ENCODE assay signal across 19 mouse cellular contexts in the genomic region with DNA sequence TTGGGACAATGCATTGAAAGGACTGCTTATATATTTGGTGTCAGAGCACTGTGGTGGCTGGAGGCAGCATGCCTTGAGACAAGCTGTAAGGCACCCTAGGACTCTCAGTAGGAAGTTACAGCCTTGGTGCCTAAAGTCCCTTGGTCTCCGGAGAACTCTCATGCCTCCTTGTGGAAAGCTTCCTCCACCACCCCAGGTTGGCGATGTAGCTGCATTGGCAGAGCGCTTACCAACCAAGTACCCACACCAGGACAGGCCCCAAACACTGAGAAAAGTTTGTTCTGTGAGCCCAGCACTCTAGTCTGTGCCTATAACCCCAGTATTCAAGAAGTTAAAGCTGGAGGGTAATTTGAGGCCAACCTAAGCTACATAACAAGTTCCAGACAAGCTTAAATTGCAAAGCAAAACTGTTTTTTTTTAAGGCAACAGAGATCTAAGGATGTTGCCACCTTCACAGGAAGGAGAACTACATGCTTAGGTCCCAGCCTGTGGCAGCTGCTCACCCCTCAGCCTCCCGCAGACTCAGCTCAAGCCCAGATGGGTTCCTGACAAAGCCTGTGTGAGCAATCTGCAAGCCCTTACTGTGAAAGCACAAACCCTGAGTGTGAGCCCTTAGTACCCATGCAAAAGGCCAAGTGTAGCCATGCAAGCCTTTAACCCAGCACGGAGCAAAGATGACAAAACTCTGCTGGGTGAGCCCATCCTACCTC. TPM values are rescaled to one million over a fixed set of nuclear protein-coding genes. Genes with fewer than 3 reads are reported as not detected.
DNase-seq lines count a peak whose midpoint lies in the region; ATAC-seq and TF ChIP-seq lines count a peak whose summit lies in the region.
"Had no signal": no experiment of that assay in that cellular context is flagged by ENCODE, and none has a peak within 500 bp of the region (broad histone marks: within the 10 kb centered on the region; RNA-seq: fewer than 3 reads in every experiment).

No protein-coding gene starts in this region.

- 88% methylated on average over 5 of the region's 5 CpGs for WGBS in hindbrain, postnatal 0 days
- 89% methylated on average over 5 of the region's 5 CpGs for WGBS in hindbrain, embryonic 11.5 days
- WGBS in midbrain, embryonic 11.5 days = 93% methylated on average over 5 of the region's 5 CpGs
- WGBS in midbrain, embryonic 10.5 days = 86% methylated on average over 5 of the region's 5 CpGs

- H3K27me3 ChIP-seq in hindbrain, postnatal 0 days (ENCODE audit: insufficient read depth, low read length) = no peaks in the 10 kb centered on the region
- no peaks in the 10 kb centered on the region for H3K27me3 ChIP-seq in hindbrain, embryonic 11.5 days (ENCODE audit: control insufficient read depth, insufficient read depth, low read length)
- no peaks in the 10 kb centered on the region for H3K27me3 ChIP-seq in midbrain, embryonic 11.5 days (ENCODE audit: control insufficient read depth, insufficient read depth, low read length)
- H3K27me3 ChIP-seq in midbrain, embryonic 10.5 days (ENCODE audit: low read depth, poor library complexity, severe bottlenecking) = no peaks in the 10 kb centered on the region
- H3K27me3 ChIP-seq: liver, embryonic 12.5 days; midbrain, embryonic 13.5 days had no signal

- no peak overlapping the region for H3K4me3 ChIP-seq in hindbrain, postnatal 0 days (ENCODE audit: low read length)
- no peak overlapping the region for H3K4me3 ChIP-seq in hindbrain, embryonic 11.5 days (ENCODE audit: low read depth, low read length)
- H3K4me3 ChIP-seq in midbrain, embryonic 11.5 days (ENCODE audit: low read depth, low read length) = no peak overlapping the region
- no peak overlapping the region for H3K4me3 ChIP-seq in midbrain, embryonic 10.5 days
- H3K4me3 ChIP-seq: erythroblast, embryonic 14.5 days; heart, embryonic 10.5 days; hindbrain, embryonic 10.5 days; liver, embryonic 12.5 days; midbrain, embryonic 13.5 days had no signal

- H3K4me1 ChIP-seq in hindbrain, postnatal 0 days (ENCODE audit: insufficient read depth, low read length) = no peaks in the 10 kb centered on the region
- H3K4me1 ChIP-seq in hindbrain, embryonic 11.5 days (replicated peaks; ENCODE audit: control insufficient read depth, insufficient read depth, low read length) = no peaks in the 10 kb centered on the region
- no peaks in the 10 kb centered on the region for H3K4me1 ChIP-seq in midbrain, embryonic 11.5 days (ENCODE audit: control insufficient read depth, insufficient read depth, low read length)
- H3K4me1 ChIP-seq in midbrain, embryonic 10.5 days = no peaks in the 10 kb centered on the region
- H3K4me1 ChIP-seq: heart, embryonic 10.5 days; hindbrain, embryonic 10.5 days had no signal

- H3K9me3 ChIP-seq in hindbrain, postnatal 0 days (ENCODE audit: low read length) = no peaks in the 10 kb centered on the region
- no peaks in the 10 kb centered on the region for H3K9me3 ChIP-seq in hindbrain, embryonic 11.5 days (ENCODE audit: control insufficient read depth, low read length)
- H3K9me3 ChIP-seq in midbrain, embryonic 11.5 days (ENCODE audit: control insufficient read depth, low read length) = no peaks in the 10 kb centered on the region
- H3K9me3 ChIP-seq in midbrain, embryonic 10.5 days (replicated peaks) = no peaks in the 10 kb centered on the region
- H3K9me3 ChIP-seq: heart, embryonic 10.5 days; hindbrain, embryonic 10.5 days; liver, embryonic 12.5 days; midbrain, embryonic 13.5 days had no signal

- TF ChIP-seq CTCF in hindbrain, postnatal 0 days (IDR thresholded peaks at IDR 0.05; ENCODE audit: low read depth) = peak; percentile 25

- no peak overlapping the region for H3K9ac ChIP-seq in hindbrain, postnatal 0 days (replicated peaks; ENCODE audit: low read length)
- no peak overlapping the region for H3K9ac ChIP-seq in hindbrain, embryonic 11.5 days (ENCODE audit: low read depth, low read length)
- no peak overlapping the region for H3K9ac ChIP-seq in midbrain, embryonic 11.5 days (ENCODE audit: low read length)
- H3K9ac ChIP-seq: liver, embryonic 12.5 days; midbrain, embryonic 13.5 days had no signal

- H3K36me3 ChIP-seq in hindbrain, postnatal 0 days (ENCODE audit: insufficient read depth, low read length) = no peaks in the 10 kb centered on the region
- H3K36me3 ChIP-seq in hindbrain, embryonic 11.5 days (ENCODE audit: control insufficient read depth, insufficient read depth, low read length) = no peaks in the 10 kb centered on the region
- no peaks in the 10 kb centered on the region for H3K36me3 ChIP-seq in midbrain, embryonic 11.5 days (ENCODE audit: control insufficient read depth, insufficient read depth, low read length)
- peaks cover 35% of the 10 kb centered on the region for H3K36me3 ChIP-seq in midbrain, embryonic 10.5 days

- no peak overlapping the region for H3K27ac ChIP-seq in hindbrain, postnatal 0 days
- no peak overlapping the region for H3K27ac ChIP-seq in hindbrain, embryonic 11.5 days (ENCODE audit: low read depth, low read length)
- H3K27ac ChIP-seq in midbrain, embryonic 11.5 days (ENCODE audit: low read depth, low read length) = no peak overlapping the region
- no peak overlapping the region for H3K27ac ChIP-seq in midbrain, embryonic 10.5 days (replicated peaks)
- H3K27ac ChIP-seq: heart, embryonic 10.5 days; hindbrain, embryonic 10.5 days; liver, embryonic 12.5 days; midbrain, embryonic 13.5 days had no signal

- no peak for DNase-seq in hindbrain, postnatal 0 days (ENCODE audit: low spot score)
- DNase-seq in hindbrain, embryonic 11.5 days (ENCODE audit: low spot score) = no peak
- peak; percentile 8 for DNase-seq in midbrain, embryonic 11.5 days (ENCODE audit: low spot score, missing footprints)
- DNase-seq in midbrain, embryonic 10.5 days (ENCODE audit: low spot score) = no peak
- peak; percentile 73 to 83 for DNase-seq in thymus, adult 18-20 months
- DNase-seq in layer of hippocampus, adult 9-10 months (ENCODE audit: low spot score) = no peak
- no peak for DNase-seq in adrenal gland, postnatal 10 days
- DNase-seq: adrenal gland, postnatal 25 days; cerebellum, adult 9-10 months; embryo, embryonic 11 days; gastrocnemius, postnatal 25 days; lung, postnatal 36 days; right cerebral cortex, postnatal 4 days had no signal

- no peak overlapping the region for H3K4me2 ChIP-seq in hindbrain, postnatal 0 days (ENCODE audit: low read depth, low read length)
- H3K4me2 ChIP-seq in hindbrain, embryonic 11.5 days (replicated peaks; ENCODE audit: low read depth, low read length) = no peak overlapping the region
- H3K4me2 ChIP-seq in midbrain, embryonic 11.5 days = no peak overlapping the region
- H3K4me2 ChIP-seq: liver, embryonic 12.5 days; midbrain, embryonic 13.5 days had no signal

- ATAC-seq in hindbrain, postnatal 0 days = no peak
- ATAC-seq in hindbrain, embryonic 11.5 days (ENCODE audit: low FRiP score) = no peak
- ATAC-seq in midbrain, embryonic 11.5 days (ENCODE audit: low FRiP score) = no peak
- ATAC-seq: forebrain, embryonic 16.5 days; liver, embryonic 12.5 days; midbrain, embryonic 13.5 days had no signal

RNA-seq across cellular contexts. Expression of a gene that starts 50.2 kb away (rescaled TPM):
- total RNA-seq in hindbrain, postnatal 0 days (2014; rRNA removed) = 18.6 and 29.1 TPM in 2 replicates
- polyA plus RNA-seq in hindbrain, postnatal 0 days (2015; fragmentation: Nextera tagmentation; extraction: Ambion mirVana) = 27.2 and 30.9 TPM in 2 replicates
- 35.1 and 37.2 TPM in 2 replicates for polyA plus RNA-seq in hindbrain, embryonic 11.5 days (2014; fragmentation: Nextera tagmentation; extraction: Ambion mirVana)
- 37.5 and 44.2 TPM in 2 replicates for polyA plus RNA-seq in midbrain, embryonic 11.5 days (2014; fragmentation: Nextera tagmentation; extraction: Ambion mirVana)
- polyA plus RNA-seq in midbrain, embryonic 10.5 days (2016; fragmentation: Nextera tagmentation; extraction: Ambion mirVana) = 57.9 and 59.9 TPM in 2 replicates
- 10 to 100 TPM; 20.3 to 22.3 TPM for total RNA-seq in adrenal gland, postnatal 10 days (2021)

RNA-seq across cellular contexts. Expression of a gene that starts 50.3 kb away (rescaled TPM):
- total RNA-seq in hindbrain, postnatal 0 days (2014; rRNA removed) = 7.5 and 8.7 TPM in 2 replicates
- 19.7 and 21.4 TPM in 2 replicates for polyA plus RNA-seq in hindbrain, postnatal 0 days (2015; fragmentation: Nextera tagmentation; extraction: Ambion mirVana)
- polyA plus RNA-seq in hindbrain, embryonic 11.5 days (2014; fragmentation: Nextera tagmentation; extraction: Ambion mirVana) = 36.0 and 41.5 TPM in 2 replicates
- 41.2 and 48.5 TPM in 2 replicates for polyA plus RNA-seq in midbrain, embryonic 11.5 days (2014; fragmentation: Nextera tagmentation; extraction: Ambion mirVana)
- polyA plus RNA-seq in midbrain, embryonic 10.5 days (2016; fragmentation: Nextera tagmentation; extraction: Ambion mirVana) = 54.9 and 58.6 TPM in 2 replicates
- total RNA-seq in adrenal gland, postnatal 10 days (2021) = 10 to 100 TPM; 19.8 to 26.8 TPM

Comparison
In these comparisons a context has a peak if more than half of its experiments do, and no peak if none do; other contexts are left out.
1. DNase-seq: peak in midbrain, embryonic 11.5 days (single experiment) and thymus, adult 18-20 months (2 of 2); none in hindbrain, postnatal 0 days (single experiment), hindbrain, embryonic 11.5 days (single experiment), midbrain, embryonic 10.5 days (single experiment), layer of hippocampus, adult 9-10 months (single experiment) and adrenal gland, postnatal 10 days (single experiment).